Mouse (Mus musculus) intestine, embryonic 14.5 days (tissue): ENCODE measurements at regions not wholly inside any gene's neighbourhood (a gene's known extent, or its start where the extent isn't known, plus 50 kb on each side); places are given as distances from the start of the nearest gene placed in this dataset.

Experiments
- ATAC-seq: fragments of 200-750 bp; cut with Nextera tagmentation; replicated peaks from 2 replicates; pipeline ENCODE4 v1.8.0; 2017; ENCODE audit warnings: low read depth, moderate number of reproducible peaks, moderate TSS enrichment, moderate library complexity; ENCODE audit not compliant: low FRiP score, low TSS enrichment
- DNase-seq: peaks from one replicate; pipeline ENCODE4 v3.0.0-alpha.2; 2018; ENCODE audit warnings: low spot score
- H3K27ac ChIP-seq: fragments of 300-500 bp; sonication (generic); 2 replicates; pipeline ENCODE4 v1.5.1; 2014; ENCODE audit warnings: low read depth, mild to moderate bottlenecking, control low read depth
- H3K27me3 ChIP-seq: fragments of 300-500 bp; sonication (generic); replicated peaks from 2 replicates; pipeline ENCODE4 v1.6.1; 2014; ENCODE audit warnings: low read length, control low read depth; ENCODE audit not compliant: control insufficient read depth, insufficient read depth
- H3K36me3 ChIP-seq: fragments of 300-500 bp; sonication (generic); 2 replicates; pipeline ENCODE4 v1.6.1; 2014; ENCODE audit warnings: low read length, control low read depth; ENCODE audit not compliant: control insufficient read depth, insufficient read depth
- H3K4me1 ChIP-seq: fragments of 300-500 bp; sonication (generic); replicated peaks from 2 replicates; pipeline ENCODE4 v1.6.1; 2014; ENCODE audit warnings: low read length, control low read depth, mixed read lengths; ENCODE audit not compliant: control insufficient read depth, insufficient read depth
- H3K4me2 ChIP-seq: fragments of 300-500 bp; sonication (generic); 2 replicates; pipeline ENCODE4 v1.6.1; 2014; ENCODE audit warnings: low read length
- H3K4me3 ChIP-seq: fragments of 300-500 bp; sonication (generic); 2 replicates; pipeline ENCODE4 v1.5.1; 2014; ENCODE audit warnings: low read depth, low read length, control low read depth, mixed read lengths
- H3K9ac ChIP-seq: fragments of 300-500 bp; sonication (generic); 2 replicates; pipeline ENCODE4 v1.6.1; 2014; ENCODE audit warnings: mild to moderate bottlenecking, low read length
- H3K9me3 ChIP-seq: fragments of 300-500 bp; sonication (generic); 2 replicates; pipeline ENCODE4 v1.6.1; 2016; ENCODE audit warnings: low read length, control low read depth; ENCODE audit not compliant: control insufficient read depth
- WGBS: fragments of 180-500 bp; shearing (Covaris S2); extraction: QIAGEN DNeasy Blood & Tissue Kit; methylation state at CpG from one replicate; pipeline ENCODE4 v1.1.7; 2014; 5-methylcytosine and 5-hydroxymethylcytosine counted together

- H3K4me2 ChIP-seq: no peak overlapping the region
- no peaks in the 10 kb centered on the region for H3K4me1 ChIP-seq
- no peaks in the 10 kb centered on the region for H3K36me3 ChIP-seq
- no peak overlapping the region for H3K27ac ChIP-seq
- WGBS: 86% methylated on average over 4 of the region's 4 CpGs
- DNase-seq (no peak), ATAC-seq (no peak)
- H3K9me3 ChIP-seq: no peaks in the 10 kb centered on the region
- no peak overlapping the region for H3K4me3 ChIP-seq
- no peaks in the 10 kb centered on the region for H3K27me3 ChIP-seq
- H3K9ac ChIP-seq: no peak overlapping the region
These were observed 299.0 kb downstream of the Dhx15 start for GRCm38 (mm10) chr5:51891341-51891740.

- DNase-seq: no peak
- no peak for ATAC-seq
These were observed 301.9 kb downstream of the Dhx15 start for GRCm38 (mm10) chr5:51888404-51888803.

GRCm38 (mm10) chr5:51882594-51882993 is 307.7 kb downstream of the Dhx15 start:
- DNase-seq: no peak
- WGBS: 69% methylated on average over 4 of the region's 4 CpGs
- H3K4me3 ChIP-seq: no peak overlapping the region

More at GRCm38 (mm10) chr5:51888404-51888803, 301.9 kb downstream of the Dhx15 start:
- Histone ChIP-seq H3K9me3 (no peaks in the 10 kb centered on the region), H3K36me3 (no peaks in the 10 kb centered on the region), H3K4me1 (no peaks in the 10 kb centered on the region), H3K27ac (no peak overlapping the region), H3K27me3 (no peaks in the 10 kb centered on the region), H3K4me2 (no peak overlapping the region), H3K9ac (no peak overlapping the region), H3K4me3 (no peak overlapping the region)
- 73% methylated on average over 7 of the region's 7 CpGs for WGBS

GRCm38 (mm10) chr5:51882173-51882572 is 308.1 kb downstream of the Dhx15 start:
- Histone ChIP-seq H3K9me3 (no peaks in the 10 kb centered on the region), H3K4me2 (no peak overlapping the region), H3K27me3 (no peaks in the 10 kb centered on the region), H3K36me3 (no peaks in the 10 kb centered on the region), H3K27ac (no peak overlapping the region), H3K4me1 (no peaks in the 10 kb centered on the region), H3K9ac (no peak overlapping the region), H3K4me3 (no peak overlapping the region)
- 77% methylated on average over 3 of the region's 3 CpGs for WGBS
- ATAC-seq: no peak
- DNase-seq: no peak

More at GRCm38 (mm10) chr5:51882594-51882993, 307.7 kb downstream of the Dhx15 start:
- ATAC-seq: no peak
- Histone ChIP-seq H3K27ac (no peak overlapping the region), H3K36me3 (no peaks in the 10 kb centered on the region), H3K9ac (no peak overlapping the region), H3K27me3 (no peaks in the 10 kb centered on the region), H3K4me1 (no peaks in the 10 kb centered on the region), H3K4me2 (no peak overlapping the region), H3K9me3 (no peaks in the 10 kb centered on the region)

- 82% methylated on average over 2 of the region's 2 CpGs for WGBS
- Histone ChIP-seq H3K4me3 (no peak overlapping the region), H3K36me3 (no peaks in the 10 kb centered on the region), H3K4me1 (no peaks in the 10 kb centered on the region), H3K27ac (no peak overlapping the region), H3K9ac (no peak overlapping the region), H3K27me3 (no peaks in the 10 kb centered on the region), H3K4me2 (no peak overlapping the region), H3K9me3 (no peaks in the 10 kb centered on the region)
- ATAC-seq: no peak
- DNase-seq: no peak
These were observed 309.3 kb upstream of the Ppargc1a start for GRCm38 (mm10) chr5:51876846-51877245.

- DNase-seq: no peak
- Histone ChIP-seq H3K9me3 (no peaks in the 10 kb centered on the region), H3K27me3 (no peaks in the 10 kb centered on the region), H3K9ac (no peak overlapping the region), H3K36me3 (no peaks in the 10 kb centered on the region), H3K27ac (no peak overlapping the region), H3K4me1 (peaks cover 3% of the 10 kb centered on the region; the same call in 1 of the 2 replicates), H3K4me3 (no peak overlapping the region), H3K4me2 (no peak overlapping the region)
- 65% methylated on average over 5 of the region's 5 CpGs for WGBS
- ATAC-seq: no peak
These were observed 306.0 kb upstream of the Ppargc1a start for GRCm38 (mm10) chr5:51873571-51873970.

- H3K4me3 ChIP-seq: no peak overlapping the region
- WGBS: 90% methylated on average over 12 of the region's 12 CpGs
- H3K27me3 ChIP-seq: no peaks in the 10 kb centered on the region
- ATAC-seq (no peak), DNase-seq (no peak)
- H3K9ac ChIP-seq: no peak overlapping the region
- no peaks in the 10 kb centered on the region for H3K36me3 ChIP-seq
- no peaks in the 10 kb centered on the region for H3K9me3 ChIP-seq
- peaks cover 6% of the 10 kb centered on the region; the same call in 1 of the 2 replicates for H3K4me1 ChIP-seq
- H3K27ac ChIP-seq: no peak overlapping the region
- no peak overlapping the region for H3K4me2 ChIP-seq
These were observed 304.2 kb upstream of the Ppargc1a start for GRCm38 (mm10) chr5:51871735-51872134.

GRCm38 (mm10) chr5:51868223-51868713 is 300.7 kb upstream of the Ppargc1a start:
- Histone ChIP-seq H3K9ac (no peak overlapping the region), H3K9me3 (no peaks in the 10 kb centered on the region), H3K4me2 (peak overlapping the region; percentile 35), H3K36me3 (no peaks in the 10 kb centered on the region), H3K27me3 (no peaks in the 10 kb centered on the region), H3K27ac (no peak overlapping the region), H3K4me1 (peaks cover 6% of the 10 kb centered on the region; the same call in 1 of the 2 replicates), H3K4me3 (no peak overlapping the region)
- 46% methylated on average over 18 of the region's 18 CpGs for WGBS
- DNase-seq: no peak
- 0 out of 2 replicates have a peak, but pooled peaks have one; percentile 36 for ATAC-seq

GRCm38 (mm10) chr5:51866002-51866401 is 298.5 kb upstream of the Ppargc1a start:
- Histone ChIP-seq H3K4me1 (peaks cover 6% of the 10 kb centered on the region; the same call in 1 of the 2 replicates), H3K9ac (no peak overlapping the region), H3K4me2 (no peak overlapping the region), H3K27me3 (no peaks in the 10 kb centered on the region), H3K9me3 (no peaks in the 10 kb centered on the region), H3K27ac (no peak overlapping the region), H3K36me3 (no peaks in the 10 kb centered on the region), H3K4me3 (no peak overlapping the region)
- no peak for DNase-seq
- ATAC-seq: no peak
- 57% methylated on average over 2 of the region's 2 CpGs for WGBS
